Mouse (Mus musculus) heart, embryonic 14.5 days (tissue): ENCODE measurements around the gene Olfr370. TPM values are rescaled to one million over a fixed set of nuclear protein-coding genes. Genes with fewer than 3 reads are reported as not detected.
A peak's percentile ranks its signal among the peaks of the same experiment; 100 is the strongest.

Source experiments
- ATAC-seq: fragments of 200-750 bp; cut with Nextera tagmentation; 2 replicates; pipeline ENCODE4 v1.8.0; 2017; ENCODE audit warnings: low read depth, moderate TSS enrichment; ENCODE audit not compliant: insufficient number of reproducible peaks, insufficient read depth, low FRiP score
- H3K27ac ChIP-seq, 2 experiments: fragments of 200-500 bp in 1 of 2; fragments of 300-500 bp in 1 of 2; sonication (generic) in 1 of 2; replicated peaks in 1 of 2; 2 replicates each; pipeline ENCODE4 v1.5.1; 2012 to 2014; ENCODE audit warnings: low read depth in 2 of 2, low read length in 2 of 2, control low read depth in 1 of 2, mild to moderate bottlenecking in 1 of 2, mixed read lengths in 1 of 2; ENCODE audit not compliant: control insufficient read depth in 1 of 2, insufficient read depth in 1 of 2
- H3K27me3 ChIP-seq: fragments of 300-500 bp; sonication (generic); 2 replicates; pipeline ENCODE4 v1.6.1; 2014; ENCODE audit warnings: mild to moderate bottlenecking, low read length, control low read depth; ENCODE audit not compliant: control insufficient read depth, insufficient read depth
- H3K36me3 ChIP-seq: fragments of 300-500 bp; sonication (generic); 2 replicates; pipeline ENCODE4 v1.6.1; 2014; ENCODE audit warnings: mild to moderate bottlenecking, control low read depth, low read length, mixed read lengths; ENCODE audit not compliant: control insufficient read depth, insufficient read depth
- H3K4me1 ChIP-seq, 2 experiments: fragments of 200-500 bp in 1 of 2; fragments of 300-500 bp in 1 of 2; sonication (generic) in 1 of 2; 2 replicates each; pipeline ENCODE4 v1.6.1; 2012 to 2014; ENCODE audit warnings: low read length in 2 of 2, control low read depth in 1 of 2, mixed read lengths in 1 of 2; ENCODE audit not compliant: control insufficient read depth in 2 of 2, insufficient read depth in 2 of 2
- H3K4me2 ChIP-seq: fragments of 300-500 bp; sonication (generic); 2 replicates; pipeline ENCODE4 v1.6.1; 2014; ENCODE audit warnings: mild to moderate bottlenecking, low read length
- H3K4me3 ChIP-seq, 2 experiments: fragments of 200-500 bp in 1 of 2; fragments of 300-500 bp in 1 of 2; sonication (generic) in 1 of 2; 2 replicates each; pipeline ENCODE4 v1.5.1; 2012 to 2014; ENCODE audit warnings: low read length in 2 of 2, mild to moderate bottlenecking in 2 of 2, control low read depth in 1 of 2, low read depth in 1 of 2, moderate library complexity in 1 of 2; ENCODE audit not compliant: control insufficient read depth in 1 of 2, insufficient read depth in 1 of 2
- H3K9ac ChIP-seq: fragments of 300-500 bp; sonication (generic); 2 replicates; pipeline ENCODE4 v1.6.1; 2014; ENCODE audit warnings: mild to moderate bottlenecking, low read length
- H3K9me3 ChIP-seq: fragments of 300-500 bp; sonication (generic); 2 replicates; pipeline ENCODE4 v1.6.1; 2016; ENCODE audit warnings: low read length, control low read depth; ENCODE audit not compliant: control insufficient read depth
- WGBS: fragments of 180-500 bp; shearing (Covaris S2); extraction: QIAGEN DNeasy Blood & Tissue Kit; methylation state at CpG from one replicate; pipeline ENCODE4 v1.1.7; 2014; 5-methylcytosine and 5-hydroxymethylcytosine counted together
- polyA plus RNA-seq: library from polyadenylated mRNA; unstranded; fragments of >200 nt; fragmentation: Nextera tagmentation; extraction: Ambion mirVana; gene quantifications from 2 replicates; pipeline ENCODE4 v1.2.1, GENCODE M21; 2014

Gene Olfr370
- polyA plus RNA-seq, 1 experiment from 2014 or later, result not detected

DNA sequence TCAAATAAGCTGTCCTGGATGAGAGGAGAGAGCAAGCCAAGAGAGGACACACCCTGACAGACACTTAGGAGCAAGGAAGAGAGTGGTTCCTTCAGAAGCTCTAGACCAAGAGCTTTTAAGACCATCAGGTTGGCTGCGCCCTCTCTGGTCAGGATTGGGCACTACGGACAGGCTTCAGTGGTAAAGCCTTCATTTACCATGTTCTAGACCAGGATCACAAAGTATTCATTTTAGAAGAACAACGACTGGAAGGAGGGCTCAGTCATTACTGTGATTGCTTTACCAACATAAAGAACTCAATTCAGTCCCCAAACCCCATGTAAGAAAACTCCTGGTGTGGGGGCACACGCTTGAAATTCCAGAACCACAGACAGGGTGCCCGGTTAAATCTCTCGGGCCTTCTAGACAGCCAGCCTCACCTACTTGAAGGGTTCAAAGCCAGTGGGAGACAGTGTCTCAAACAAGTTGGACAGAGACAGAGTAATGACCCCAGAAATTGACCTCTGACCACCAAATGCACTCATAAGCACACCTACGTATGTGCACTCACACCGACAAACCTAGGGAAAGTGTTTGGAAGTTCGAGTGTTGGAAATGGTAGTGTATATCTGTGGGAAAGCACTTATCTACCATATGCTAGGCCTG is 30.3 kb downstream of the Olfr370 start:
- ATAC-seq, result no peak
- Histone ChIP-seq H3K4me3 (peak overlapping the region in 1 of 2 experiments; percentile 86; a peak in 2 of 4 replicates), H3K27me3 (no peaks in the 10 kb centered on the region), H3K4me1 (peaks cover 3 to 11% of the 10 kb centered on the region in 2 experiments), H3K9ac (no peak overlapping the region), H3K36me3 (peaks cover 20% of the 10 kb centered on the region), H3K27ac (no peak overlapping the region), H3K9me3 (no peaks in the 10 kb centered on the region), H3K4me2 (peak overlapping the region; percentile 82)
- 70% methylated on average over 9 of the region's 9 CpGs for WGBS

- H3K9ac ChIP-seq, result peak within 1 kb of the TSS; percentile 95
- peak within 1 kb of the TSS; percentile 82 for H3K4me2 ChIP-seq
- H3K4me1 ChIP-seq, result peaks cover 3 to 11% of the 10 kb centered on the region in 2 experiments
- H3K27me3 ChIP-seq, result no peaks in the 10 kb centered on the region
- under 1% methylated on average over 48 of the region's 48 CpGs for WGBS
- peak; percentile 78 for ATAC-seq
- H3K4me3 ChIP-seq, result peak within 1 kb of the TSS; percentile 86 to 97
- peak within 1 kb of the TSS; percentile 63 to 78 for H3K27ac ChIP-seq
- no peaks in the 10 kb centered on the region for H3K9me3 ChIP-seq
- peaks cover 28% of the 10 kb centered on the region for H3K36me3 ChIP-seq
Measured at GRCm38 (mm10) chr8:83566469-83567395, 31.2 kb downstream of the Olfr370 start, which contains the start of gene Ndufb7. Gene Ndufb7, plus strand, starts transcription at chr8:83566671.

DNA sequence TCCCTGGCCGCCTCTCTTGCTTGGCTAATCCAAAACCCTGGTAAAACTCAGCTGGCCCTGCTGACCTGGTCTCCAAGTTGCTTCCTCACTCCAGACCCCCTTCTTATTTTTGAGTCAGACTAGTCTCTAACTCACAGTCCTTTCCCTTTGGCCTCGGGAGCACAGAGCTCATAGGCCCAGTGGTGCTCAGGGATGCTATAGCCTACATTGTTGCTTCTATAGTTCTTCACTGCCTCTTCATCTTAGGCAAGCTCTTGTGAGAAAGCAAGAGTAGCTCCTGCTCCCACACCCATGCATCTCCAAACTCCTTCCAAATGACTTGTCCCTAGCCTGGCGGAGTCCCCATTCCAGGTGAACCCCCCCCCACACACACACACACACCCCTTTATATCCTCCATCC is 32.1 kb downstream of the Olfr370 start:
- peak overlapping the region; percentile 82 for H3K4me2 ChIP-seq
- H3K4me1 ChIP-seq, result peaks cover 3 to 11% of the 10 kb centered on the region in 2 experiments
- no peaks in the 10 kb centered on the region for H3K9me3 ChIP-seq
- 0 out of 4 replicates have a peak overlapping the region, but pooled peaks of 1 of the 2 experiments have one; percentile 78 for H3K27ac ChIP-seq
- peak overlapping the region; percentile 95 for H3K9ac ChIP-seq
- no peak for ATAC-seq
- H3K4me3 ChIP-seq, result peak overlapping the region; percentile 86 to 97
- H3K27me3 ChIP-seq, result no peaks in the 10 kb centered on the region
- WGBS, result 58% methylated on average over 3 of the region's 3 CpGs
- peaks cover 38% of the 10 kb centered on the region for H3K36me3 ChIP-seq

DNA sequence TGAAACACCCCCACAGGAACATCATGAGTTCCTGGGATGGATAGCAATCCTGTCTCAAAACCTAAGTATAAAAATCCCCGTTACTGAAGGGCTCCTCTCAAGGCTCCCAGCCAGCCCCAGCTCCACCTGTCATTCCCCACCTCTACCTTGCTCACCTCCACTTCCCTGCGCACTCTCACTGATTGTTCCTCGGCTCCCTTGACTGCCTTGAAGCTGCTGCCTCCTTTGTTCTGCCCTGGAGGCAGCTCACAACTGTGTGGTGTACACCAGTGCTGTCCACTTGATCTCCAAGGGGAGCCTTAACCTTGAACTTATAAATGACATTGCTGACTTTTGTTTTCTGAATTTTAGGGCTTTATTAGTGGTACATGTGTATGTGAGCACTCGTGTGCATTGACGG is 32.5 kb downstream of the Olfr370 start:
- Histone ChIP-seq H3K27me3 (no peaks in the 10 kb centered on the region), H3K4me3 (no peak overlapping the region)
- WGBS, result 66% methylated on average over 5 of the region's 5 CpGs

GRCm38 (mm10) chr8:83568755-83569154 is 33.2 kb downstream of the Olfr370 start:
- no peak overlapping the region for H3K4me2 ChIP-seq
- no peaks in the 10 kb centered on the region for H3K9me3 ChIP-seq
- WGBS, result 76% methylated on average over 5 of the region's 5 CpGs
- H3K27me3 ChIP-seq, result no peaks in the 10 kb centered on the region
- no peak overlapping the region for H3K4me3 ChIP-seq
- no peak overlapping the region for H3K27ac ChIP-seq
- H3K36me3 ChIP-seq, result peaks cover 49% of the 10 kb centered on the region
- peaks cover 3 to 18% of the 10 kb centered on the region in 2 experiments for H3K4me1 ChIP-seq
- ATAC-seq, result no peak
- H3K9ac ChIP-seq, result no peak overlapping the region

More for the DNA sequence above, 32.5 kb downstream of the Olfr370 start:
- Histone ChIP-seq H3K9ac (peak overlapping the region; percentile 95; the same call in 1 of the 2 replicates), H3K9me3 (no peaks in the 10 kb centered on the region), H3K27ac (no peak overlapping the region), H3K4me2 (peak overlapping the region; percentile 82), H3K4me1 (peaks cover 3 to 11% of the 10 kb centered on the region in 2 experiments), H3K36me3 (peaks cover 42% of the 10 kb centered on the region)
- ATAC-seq, result no peak

DNA sequence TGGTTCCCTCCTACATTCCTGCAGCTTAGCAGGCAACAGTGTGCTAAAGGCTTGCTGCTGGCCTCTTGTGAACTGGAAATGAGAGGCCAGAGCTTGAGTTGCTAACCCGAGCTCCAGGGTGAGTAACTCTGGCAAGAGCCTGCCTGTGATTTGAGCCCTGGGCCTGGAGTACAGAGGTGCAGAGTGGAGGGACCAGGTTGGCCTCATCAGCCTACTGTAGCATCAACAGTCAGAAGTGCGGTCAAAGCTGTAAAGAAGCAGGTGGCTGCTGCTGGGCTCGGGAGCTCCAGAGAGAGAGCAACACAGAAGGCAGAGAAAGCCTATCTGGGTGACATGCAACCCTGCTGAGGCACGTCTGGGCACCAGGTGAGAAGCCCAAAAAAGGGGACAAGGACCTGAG is 33.6 kb downstream of the Olfr370 start:
- H3K9me3 ChIP-seq, result no peaks in the 10 kb centered on the region
- no peak for ATAC-seq
- H3K27me3 ChIP-seq, result no peaks in the 10 kb centered on the region
- no peak overlapping the region for H3K4me2 ChIP-seq
- H3K4me1 ChIP-seq, result peaks cover 6 to 22% of the 10 kb centered on the region in 2 experiments
- H3K27ac ChIP-seq, result no peak overlapping the region
- no peak overlapping the region for H3K4me3 ChIP-seq
- peaks cover 52% of the 10 kb centered on the region for H3K36me3 ChIP-seq
- no peak overlapping the region for H3K9ac ChIP-seq
- WGBS, result 74% methylated on average over 4 of the region's 4 CpGs

GRCm38 (mm10) chr8:83570272-83571000 is 34.9 kb downstream of the Olfr370 start:
- Histone ChIP-seq H3K9ac (no peak overlapping the region), H3K4me3 (no peak overlapping the region), H3K9me3 (no peaks in the 10 kb centered on the region), H3K36me3 (peaks cover 52% of the 10 kb centered on the region), H3K27me3 (no peaks in the 10 kb centered on the region), H3K27ac (no peak overlapping the region), H3K4me1 (peaks cover 18 to 34% of the 10 kb centered on the region in 2 experiments), H3K4me2 (no peak overlapping the region)
- WGBS, result 88% methylated on average over 15 of the region's 15 CpGs
- no peak for ATAC-seq
